Mouse (Mus musculus): ENCODE measurements around the gene Zbtb42. TPM values are rescaled to one million over a fixed set of nuclear protein-coding genes. Genes with fewer than 3 reads are reported as not detected.

The Zbtb42 gene
- polyA plus RNA-seq, 1 experiment, result 1.7 TPM

DNA sequence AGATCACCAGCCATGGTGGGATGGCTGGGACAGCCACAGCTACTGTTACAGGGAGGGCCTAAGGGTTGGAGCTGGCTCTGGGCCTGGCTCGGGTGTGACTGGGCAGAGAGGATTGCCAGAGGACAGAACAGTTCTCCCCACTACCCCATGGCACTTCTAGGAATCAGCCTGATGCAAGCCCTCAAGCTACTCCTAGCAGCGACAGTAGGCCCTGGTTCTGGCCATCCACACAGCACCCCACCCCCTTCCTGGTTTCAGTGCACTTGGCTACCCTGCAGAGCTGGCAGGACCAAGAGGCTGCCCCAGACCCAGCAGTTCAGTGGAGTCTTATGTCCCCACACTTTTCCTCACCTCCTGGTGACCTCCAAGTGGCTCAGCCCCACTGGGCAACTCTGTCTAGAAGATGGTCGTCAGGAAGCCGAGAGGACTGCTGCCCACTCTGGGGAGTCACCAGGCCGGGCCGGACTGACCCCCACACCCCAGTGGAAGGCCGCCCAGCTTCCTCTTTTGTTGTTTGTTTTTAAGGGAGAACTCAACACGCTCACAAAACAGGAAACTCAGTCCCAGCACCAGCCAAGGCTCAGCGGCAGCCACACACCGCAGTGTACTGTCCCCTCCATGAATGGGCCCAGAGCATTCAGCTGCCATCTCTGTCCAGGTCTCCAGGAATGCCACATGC lies 10.9 kb upstream of the Zbtb42 start:
- TF ChIP-seq CTCF (IDR thresholded peaks at IDR 0.05; ENCODE audit: extremely low read depth, insufficient read depth, low read length) (no peak), POLR2A (IDR thresholded peaks at IDR 0.05; ENCODE audit: extremely low read depth, insufficient read depth, low read length) (no peak)
- Histone ChIP-seq H3K4me1 (ENCODE audit: control insufficient read depth, insufficient read depth, low read length) (peaks cover 9% of the 10 kb centered on the region), H3K4me3 (ENCODE audit: insufficient read depth, low read length) (no peak overlapping the region), H3K27ac (ENCODE audit: insufficient read depth, low read length) (peak overlapping the region; percentile 8; the same call in 1 of the 2 replicates)

DNA sequence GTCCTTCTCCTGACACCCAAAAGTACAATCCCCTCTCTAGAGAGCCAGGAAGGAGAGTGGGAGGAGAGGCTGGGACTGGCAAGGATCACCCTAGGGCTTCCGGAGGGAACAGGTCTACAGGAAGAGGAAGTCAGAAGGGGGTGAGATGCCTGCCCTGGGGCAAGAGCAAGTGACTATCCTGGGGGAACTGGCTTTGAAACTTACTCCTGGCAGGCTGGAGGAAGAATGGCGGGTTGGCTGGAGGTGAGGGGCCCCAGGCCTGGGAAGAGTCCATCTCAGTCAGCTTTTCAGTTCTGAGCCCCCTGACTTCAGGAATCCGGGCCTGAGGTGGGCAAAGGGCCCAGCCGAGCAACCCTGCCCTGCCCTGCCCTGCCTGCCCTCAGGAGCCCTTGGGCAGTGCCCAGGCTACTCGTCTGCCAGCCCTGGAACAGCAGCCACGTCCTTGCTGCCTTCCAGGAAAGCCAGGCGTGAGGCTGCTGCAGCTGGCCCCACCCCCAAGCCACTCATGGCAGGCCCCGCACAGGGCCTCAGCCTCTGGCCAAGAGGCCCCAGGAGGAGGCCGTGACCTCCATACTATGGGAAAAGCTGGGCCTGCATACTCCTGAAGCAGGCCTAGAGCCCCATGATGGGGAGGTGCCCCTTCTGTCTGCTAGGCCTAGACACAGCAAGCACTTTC lies 7.8 kb upstream of the Zbtb42 start:
- Histone ChIP-seq H3K27ac (ENCODE audit: insufficient read depth, low read length) (no peak overlapping the region), H3K4me3 (ENCODE audit: insufficient read depth, low read length) (no peak overlapping the region), H3K4me1 (ENCODE audit: control insufficient read depth, insufficient read depth, low read length) (peaks cover 2% of the 10 kb centered on the region)
- TF ChIP-seq POLR2A (IDR thresholded peaks at IDR 0.05; ENCODE audit: extremely low read depth, insufficient read depth, low read length), result no peak
- no peak for TF ChIP-seq CTCF (IDR thresholded peaks at IDR 0.05; ENCODE audit: extremely low read depth, insufficient read depth, low read length)

GRCm38 (mm10) chr12:112671891-112672290 lies 6.7 kb upstream of the Zbtb42 start:
- Histone ChIP-seq H3K4me1 (ENCODE audit: control insufficient read depth, insufficient read depth, low read length) (peaks cover 2% of the 10 kb centered on the region), H3K4me3 (ENCODE audit: insufficient read depth, low read length) (no peak overlapping the region), H3K27ac (ENCODE audit: insufficient read depth, low read length) (no peak overlapping the region)
- TF ChIP-seq POLR2A (IDR thresholded peaks at IDR 0.05; ENCODE audit: extremely low read depth, insufficient read depth, low read length) (no peak), CTCF (IDR thresholded peaks at IDR 0.05; ENCODE audit: extremely low read depth, insufficient read depth, low read length) (no peak)

GRCm38 (mm10) chr12:112672744-112673575 lies 5.7 kb upstream of the Zbtb42 start:
- Histone ChIP-seq H3K27ac (ENCODE audit: insufficient read depth, low read length) (no peak overlapping the region; the same call in 1 of the 2 replicates), H3K4me1 (ENCODE audit: control insufficient read depth, insufficient read depth, low read length) (peaks cover 2% of the 10 kb centered on the region; the same call in 1 of the 2 replicates), H3K4me3 (ENCODE audit: insufficient read depth, low read length) (peak overlapping the region; percentile 45)
- no peak for TF ChIP-seq POLR2A (IDR thresholded peaks at IDR 0.05; ENCODE audit: extremely low read depth, insufficient read depth, low read length)
- TF ChIP-seq CTCF (IDR thresholded peaks at IDR 0.05; ENCODE audit: extremely low read depth, insufficient read depth, low read length), result no peak

DNA sequence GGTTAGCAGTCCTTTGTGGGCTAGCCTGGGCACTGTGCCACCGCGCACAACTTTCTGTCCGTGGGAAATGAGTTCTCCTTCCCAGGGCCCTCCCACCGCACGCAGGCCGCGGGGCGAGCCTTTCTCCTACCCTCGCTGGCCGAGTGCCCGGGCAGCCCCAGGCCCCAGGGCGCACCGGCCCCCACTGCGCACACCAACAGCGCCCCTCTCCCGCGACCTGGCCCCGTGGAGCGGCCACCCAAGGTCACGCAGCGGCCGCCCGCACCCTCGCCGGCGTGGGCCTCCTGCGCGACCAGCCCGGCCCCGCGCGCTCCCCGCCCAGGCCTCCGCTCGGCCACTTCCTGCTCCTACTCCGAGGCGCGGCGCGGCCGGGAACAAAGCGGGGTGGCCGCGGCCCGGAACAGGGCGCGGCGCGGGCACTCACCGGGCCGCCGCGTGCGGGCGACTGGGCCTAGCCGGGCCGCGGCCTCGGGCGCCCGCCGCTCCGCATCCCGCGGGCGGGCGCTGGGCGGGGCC lies 5.0 kb upstream of the Zbtb42 start:
- Histone ChIP-seq H3K27ac (ENCODE audit: insufficient read depth, low read length) (peak overlapping the region; percentile 54; the same call in 1 of the 2 replicates), H3K4me1 (ENCODE audit: control insufficient read depth, insufficient read depth, low read length) (peaks cover 2% of the 10 kb centered on the region; the same call in 1 of the 2 replicates), H3K4me3 (ENCODE audit: insufficient read depth, low read length) (peak overlapping the region; percentile 45)
- TF ChIP-seq POLR2A (IDR thresholded peaks at IDR 0.05; ENCODE audit: extremely low read depth, insufficient read depth, low read length) (no peak), CTCF (IDR thresholded peaks at IDR 0.05; ENCODE audit: extremely low read depth, insufficient read depth, low read length) (no peak)

DNA sequence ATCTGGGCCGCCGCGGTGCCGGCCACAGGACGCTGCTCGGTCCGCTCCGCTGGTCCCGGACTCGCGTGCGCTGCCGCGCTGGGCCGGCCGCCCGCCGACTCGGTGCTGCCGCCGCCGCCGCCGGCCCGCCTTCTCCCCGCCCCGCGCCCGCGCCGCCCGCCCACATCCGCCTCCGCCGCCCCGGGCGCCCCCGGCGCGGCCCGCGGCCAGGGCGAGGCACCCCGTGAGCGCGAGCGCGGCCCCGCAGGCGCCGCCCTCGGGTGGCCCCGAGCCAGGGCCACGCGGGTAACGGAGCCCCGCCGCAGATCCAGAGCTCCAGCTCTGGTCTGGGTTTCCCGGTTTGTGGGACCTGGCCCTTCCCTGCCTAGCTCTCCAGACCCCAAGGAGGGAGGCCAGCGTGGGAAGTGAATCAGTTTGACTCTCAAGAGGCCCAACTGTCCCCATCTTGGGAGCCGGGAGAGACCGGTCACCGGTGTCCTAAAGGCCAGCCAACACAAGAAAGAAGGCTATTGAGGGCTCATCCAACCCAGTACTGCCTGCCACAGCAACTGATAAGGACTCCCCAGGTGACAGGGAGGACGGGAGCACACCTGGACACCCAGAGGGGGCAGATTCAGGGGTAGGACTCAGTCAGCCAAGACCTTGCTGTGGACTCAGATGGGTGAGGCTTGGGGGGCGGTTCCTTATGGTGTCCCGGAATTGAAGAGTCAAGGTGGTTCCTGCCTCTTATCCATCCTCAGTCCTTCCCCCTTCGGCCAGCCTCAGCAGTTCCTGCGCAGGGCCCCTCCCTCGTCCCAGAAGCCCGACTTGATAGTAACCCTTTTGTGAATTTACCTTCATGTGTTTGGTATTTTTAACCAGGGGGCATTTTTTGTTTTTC lies 4.3 kb upstream of the Zbtb42 start, which contains the start of gene Akt1:
Akt1 (minus strand) TSS at position 753 of the 880 bp plus-strand sequence.
- H3K4me1 ChIP-seq (ENCODE audit: control insufficient read depth, insufficient read depth, low read length), result peaks cover 2% of the 10 kb centered on the region; the same call in 1 of the 2 replicates
- H3K27ac ChIP-seq (ENCODE audit: insufficient read depth, low read length), result peak within 1 kb of the TSS; percentile 60
- H3K4me3 ChIP-seq (ENCODE audit: insufficient read depth, low read length), result peak within 1 kb of the TSS; percentile 45
- no peak for TF ChIP-seq CTCF (IDR thresholded peaks at IDR 0.05; ENCODE audit: extremely low read depth, insufficient read depth, low read length)
- no peak for TF ChIP-seq POLR2A (IDR thresholded peaks at IDR 0.05; ENCODE audit: extremely low read depth, insufficient read depth, low read length)

DNA sequence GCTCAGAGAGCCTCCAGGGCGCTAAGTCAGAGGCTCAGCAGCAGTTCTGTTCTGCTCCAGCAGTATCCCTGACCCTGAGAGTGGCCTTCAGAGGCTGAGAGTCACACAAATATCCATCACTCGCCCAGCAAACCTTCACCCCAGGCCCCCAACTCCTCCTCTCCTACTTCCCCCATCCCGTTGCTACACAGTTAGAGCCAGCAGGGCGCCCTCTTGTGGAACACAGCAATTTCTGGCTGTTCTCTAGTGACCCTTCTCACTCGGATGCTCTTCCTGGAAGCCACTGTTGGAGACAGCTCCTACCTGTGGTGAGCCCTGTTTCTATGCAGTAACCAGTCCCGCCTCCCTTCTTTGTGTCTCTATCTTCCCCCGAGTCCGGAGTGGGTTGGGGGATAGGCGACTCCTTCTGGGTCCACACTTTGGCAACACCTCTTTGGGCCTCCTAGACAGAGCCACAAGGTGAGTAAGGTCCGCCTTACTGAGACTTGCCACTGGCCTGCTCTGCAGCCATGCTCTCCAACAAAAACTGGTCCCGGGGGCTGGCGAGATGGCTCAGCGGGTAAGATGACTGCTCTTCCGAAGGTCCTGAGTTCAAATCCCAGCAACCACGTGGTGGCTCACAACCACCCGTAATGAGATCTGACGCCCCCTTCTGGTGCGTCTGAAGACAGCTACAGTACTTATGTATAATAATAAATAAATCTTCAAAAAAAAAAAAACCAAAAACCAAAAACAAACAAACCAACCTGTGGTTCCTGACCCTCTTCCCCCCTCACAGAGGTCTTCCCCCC lies 3.2 kb upstream of the Zbtb42 start:
- Histone ChIP-seq H3K27ac (ENCODE audit: insufficient read depth, low read length) (no peak overlapping the region), H3K4me3 (ENCODE audit: insufficient read depth, low read length) (no peak overlapping the region), H3K4me1 (ENCODE audit: control insufficient read depth, insufficient read depth, low read length) (peaks cover 2% of the 10 kb centered on the region; the same call in 1 of the 2 replicates)
- TF ChIP-seq CTCF (IDR thresholded peaks at IDR 0.05; ENCODE audit: extremely low read depth, insufficient read depth, low read length), result peak; percentile 76
- TF ChIP-seq POLR2A (IDR thresholded peaks at IDR 0.05; ENCODE audit: extremely low read depth, insufficient read depth, low read length), result no peak

DNA sequence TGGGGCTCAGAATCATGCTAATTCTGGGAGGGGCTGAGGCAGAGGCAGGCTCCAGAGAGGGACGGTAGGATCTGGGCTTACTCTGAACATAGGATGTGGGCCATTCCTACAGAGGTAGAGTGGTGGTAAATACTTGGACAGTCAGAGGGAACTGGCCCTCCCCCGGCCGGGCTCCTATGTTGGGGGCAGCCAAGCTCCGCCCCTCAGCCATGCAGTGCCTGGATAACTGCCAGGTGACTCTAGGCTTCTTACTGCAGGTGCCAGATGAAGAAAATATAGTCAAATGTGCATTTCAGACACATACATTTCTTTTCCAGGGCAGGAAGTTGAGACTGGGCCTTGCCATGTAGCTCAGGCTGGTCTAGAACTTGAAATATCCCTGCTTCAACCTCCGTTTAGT lies 1.6 kb upstream of the Zbtb42 start:
- no peak overlapping the region for H3K27ac ChIP-seq (ENCODE audit: insufficient read depth, low read length)

More for the DNA sequence above, 1.6 kb upstream of the Zbtb42 start:
- Histone ChIP-seq H3K4me3 (ENCODE audit: insufficient read depth, low read length) (no peak overlapping the region), H3K4me1 (ENCODE audit: control insufficient read depth, insufficient read depth, low read length) (peaks cover 2% of the 10 kb centered on the region; the same call in 1 of the 2 replicates)
- no peak for TF ChIP-seq POLR2A (IDR thresholded peaks at IDR 0.05; ENCODE audit: extremely low read depth, insufficient read depth, low read length)
- TF ChIP-seq CTCF (IDR thresholded peaks at IDR 0.05; ENCODE audit: extremely low read depth, insufficient read depth, low read length), result no peak

Data from cortical plate, adult 2 months (tissue).